Mouse (Mus musculus) MEL (cell line): ENCODE results near the gene Zfp42. TPM values are rescaled to one million over a fixed set of nuclear protein-coding genes. Genes with fewer than 3 reads are reported as not detected.

ENCODE experiments used
- DNase-seq: peaks from one replicate; pipeline ENCODE4 v3.0.0; 2011; ENCODE audit warnings: low read depth, low spot score
- H3K27ac ChIP-seq: 2 replicates; pipeline ENCODE4 v1.5.1; 2012; ENCODE audit warnings: low read depth, mild to moderate bottlenecking, control low read depth, low read length, moderate library complexity; ENCODE audit not compliant: control insufficient read depth
- H3K27me3 ChIP-seq, 2 experiments: fragments of 150-350 bp in 1 of 2; sonication (generic) in 1 of 2; 2 replicates each; pipeline ENCODE4 v1.6.1; 2012; ENCODE audit warnings: low read length in 2 of 2, mild to moderate bottlenecking in 2 of 2, improper control_type of control experiment in 1 of 2, moderate library complexity in 1 of 2; ENCODE audit not compliant: insufficient read depth in 2 of 2, control insufficient read depth in 1 of 2
- H3K36me3 ChIP-seq, 2 experiments: 2 replicates each; pipeline ENCODE4 v1.6.1; 2012 to 2014; ENCODE audit warnings: low read length in 2 of 2, improper control_type of control experiment in 1 of 2, inconsistent platforms in 1 of 2, mild to moderate bottlenecking in 1 of 2; ENCODE audit not compliant: insufficient read depth in 2 of 2, control insufficient read depth in 1 of 2
- H3K4me1 ChIP-seq, 2 experiments: fragments of 150-350 bp in 1 of 2; sonication (generic) in 1 of 2; 2 replicates each; pipeline ENCODE4 v1.6.1; 2012; ENCODE audit warnings: low read length in 2 of 2, improper control_type of control experiment in 1 of 2, mild to moderate bottlenecking in 1 of 2; ENCODE audit not compliant: insufficient read depth in 2 of 2, control insufficient read depth in 1 of 2
- H3K4me3 ChIP-seq, 2 experiments: fragments of 150-350 bp in 1 of 2; sonication (generic) in 1 of 2; 2 replicates each; pipeline ENCODE4 v1.5.1; 2012; ENCODE audit warnings: low read depth in 2 of 2, low read length in 2 of 2, mild to moderate bottlenecking in 2 of 2, moderate library complexity in 2 of 2, control low read depth in 1 of 2, improper control_type of control experiment in 1 of 2; ENCODE audit not compliant: control insufficient read depth in 1 of 2, insufficient read depth in 1 of 2
- H3K79me2 ChIP-seq: 2 replicates; pipeline ENCODE4 v1.6.1; 2012; ENCODE audit warnings: mild to moderate bottlenecking, low read length, moderate library complexity; ENCODE audit not compliant: control insufficient read depth, poor library complexity, insufficient read depth
- H3K9ac ChIP-seq: 2 replicates; pipeline ENCODE4 v1.6.1; 2012; ENCODE audit warnings: low read depth, mild to moderate bottlenecking, control low read depth, low read length, moderate library complexity; ENCODE audit not compliant: control insufficient read depth, poor library complexity, severe bottlenecking
- H3K9me3 ChIP-seq: fragments of 150-350 bp; sonication (generic); replicated peaks from 2 replicates; pipeline ENCODE4 v1.6.1; 2012; ENCODE audit warnings: mild to moderate bottlenecking, low read length, improper control_type of control experiment, moderate library complexity; ENCODE audit not compliant: insufficient read depth
- BHLHE40 ChIP-seq: IDR thresholded peaks from 2 replicates; pipeline ENCODE4 v1.6.1; 2012; ENCODE audit warnings: low read depth, mild to moderate bottlenecking, inconsistent platforms, low read length, improper control_type of control experiment, borderline replicate concordance
- CHD1 ChIP-seq: IDR thresholded peaks from 2 replicates; pipeline ENCODE4 v1.6.1; 2012; ENCODE audit warnings: low read depth, mild to moderate bottlenecking, inconsistent platforms, low read length, improper control_type of control experiment
- CHD2 ChIP-seq: IDR thresholded peaks from 2 replicates; pipeline ENCODE4 v1.6.1; 2011; ENCODE audit warnings: low read length, improper control_type of control experiment
- CTCF ChIP-seq, 3 experiments: IDR thresholded peaks in 2 of 3; conservative IDR thresholded peaks in 1 of 3; 2 replicates each; pipeline ENCODE4 v1.5.1; 2011 to 2012; ENCODE audit warnings: low read length in 3 of 3, low read depth in 2 of 3, mild to moderate bottlenecking in 2 of 3, improper control_type of control experiment in 1 of 3, inconsistent platforms in 1 of 3, mixed read lengths in 1 of 3, moderate library complexity in 1 of 3; ENCODE audit not compliant: control insufficient read depth in 1 of 3, insufficient read depth in 1 of 3, poor library complexity in 1 of 3, severe bottlenecking in 1 of 3
- EP300 ChIP-seq, 2 experiments: IDR thresholded peaks; 2 replicates each; pipeline ENCODE4 v1.6.1; 2011; ENCODE audit warnings: improper control_type of control experiment in 2 of 2, low read length in 2 of 2, low read depth in 1 of 2, mild to moderate bottlenecking in 1 of 2
- ETS1 ChIP-seq: IDR thresholded peaks from 2 replicates; pipeline ENCODE4 v1.6.1; 2012; ENCODE audit warnings: low read depth, mild to moderate bottlenecking, inconsistent platforms, low read length, improper control_type of control experiment, moderate library complexity
- GATA1 ChIP-seq: IDR thresholded peaks from 2 replicates; pipeline ENCODE4 v1.6.1; 2011; ENCODE audit warnings: low read depth, low read length, improper control_type of control experiment
- HCFC1 ChIP-seq: IDR thresholded peaks from 2 replicates; pipeline ENCODE4 v1.6.1; 2012; ENCODE audit warnings: low read depth, mild to moderate bottlenecking, inconsistent platforms, low read length, improper control_type of control experiment, moderate library complexity
- JUND ChIP-seq: IDR thresholded peaks from 2 replicates; pipeline ENCODE4 v1.6.1; 2011; ENCODE audit warnings: low read depth, mild to moderate bottlenecking, improper control_type of control experiment, low read length
- MAFK ChIP-seq: IDR thresholded peaks from 2 replicates; pipeline ENCODE4 v1.6.1; 2011; ENCODE audit warnings: low read depth, mild to moderate bottlenecking, low read length, improper control_type of control experiment, borderline replicate concordance
- MAX ChIP-seq: IDR thresholded peaks from 2 replicates; pipeline ENCODE4 v1.6.1; 2011; ENCODE audit warnings: low read length, improper control_type of control experiment
- MYC ChIP-seq: IDR thresholded peaks from 2 replicates; pipeline ENCODE4 v1.6.1; 2011; ENCODE audit warnings: low read depth, mild to moderate bottlenecking, low read length, improper control_type of control experiment, moderate library complexity
- NELFE ChIP-seq: IDR thresholded peaks from 2 replicates; pipeline ENCODE4 v1.6.1; 2011; ENCODE audit warnings: low read depth, low read length, improper control_type of control experiment
- NRF1 ChIP-seq: IDR thresholded peaks from 2 replicates; pipeline ENCODE4 v1.6.1; 2014; ENCODE audit warnings: low read depth, mild to moderate bottlenecking, inconsistent platforms, low read length, improper control_type of control experiment, moderate library complexity; ENCODE audit not compliant: poor library complexity, insufficient read depth, severe bottlenecking
- POLR2A ChIP-seq, 2 experiments: IDR thresholded peaks; 2 replicates each; pipeline ENCODE4 v1.6.1; 2011 to 2012; ENCODE audit warnings: low read length in 2 of 2, mild to moderate bottlenecking in 2 of 2, control low read depth in 1 of 2, improper control_type of control experiment in 1 of 2, low read depth in 1 of 2, moderate library complexity in 1 of 2; ENCODE audit not compliant: control insufficient read depth in 1 of 2, insufficient read depth in 1 of 2, poor library complexity in 1 of 2
- POLR2AphosphoS5 ChIP-seq: IDR thresholded peaks from 2 replicates; pipeline ENCODE4 v1.6.1; 2012; ENCODE audit warnings: low read depth, borderline replicate concordance, mild to moderate bottlenecking, inconsistent platforms, low read length, moderate library complexity, mixed read lengths
- SIN3A ChIP-seq: IDR thresholded peaks from 2 replicates; pipeline ENCODE4 v1.6.1; 2012; ENCODE audit warnings: low read length, improper control_type of control experiment, inconsistent platforms
- SMC3 ChIP-seq: IDR thresholded peaks from 2 replicates; pipeline ENCODE4 v1.6.1; 2011; ENCODE audit warnings: low read depth, low read length, improper control_type of control experiment
- TCF12 ChIP-seq: IDR thresholded peaks from 2 replicates; pipeline ENCODE4 v1.6.1; 2014; ENCODE audit warnings: low read depth, mild to moderate bottlenecking, inconsistent platforms, low read length, improper control_type of control experiment, moderate library complexity
- UBTF ChIP-seq: IDR thresholded peaks from 2 replicates; pipeline ENCODE4 v1.6.1; 2012; ENCODE audit warnings: low read depth, mild to moderate bottlenecking, inconsistent platforms, low read length, improper control_type of control experiment, moderate library complexity, borderline replicate concordance; ENCODE audit not compliant: insufficient read depth
- ZC3H11A ChIP-seq: IDR thresholded peaks from 2 replicates; pipeline ENCODE4 v1.6.1; 2012; ENCODE audit warnings: low read depth, mild to moderate bottlenecking, inconsistent platforms, low read length, improper control_type of control experiment
- ZKSCAN1 ChIP-seq: IDR thresholded peaks from 2 replicates; pipeline ENCODE4 v1.6.1; 2012; ENCODE audit warnings: low read depth, mild to moderate bottlenecking, inconsistent platforms, low read length, improper control_type of control experiment, moderate library complexity
- ZMIZ1 ChIP-seq: IDR thresholded peaks from 2 replicates; pipeline ENCODE4 v1.6.1; 2012; ENCODE audit warnings: low read depth, mild to moderate bottlenecking, inconsistent platforms, low read length, improper control_type of control experiment, moderate library complexity
- ZNF384 ChIP-seq: IDR thresholded peaks from 2 replicates; pipeline ENCODE4 v1.6.1; 2012; ENCODE audit warnings: low read depth, mild to moderate bottlenecking, inconsistent platforms, low read length, improper control_type of control experiment
- polyA plus RNA-seq, 2 experiments: library from polyadenylated mRNA; stranded (reverse) in 1 of 2; unstranded in 1 of 2; fragments of >175 nt in 1 of 2; fragments of >200 nt in 1 of 2; gene quantifications; 2 replicates each; pipeline versions ENCODE4 v1.2.1 to v1.2.4; 2012; ENCODE audit warnings: low replicate concordance in 2 of 2, low read depth in 1 of 2; ENCODE audit not compliant: insufficient read length in 2 of 2, insufficient read depth in 1 of 2, missing spikeins in 1 of 2
- total RNA-seq: library from RNA; depleted of rRNA; stranded (reverse); fragments of 300-350 nt; gene quantifications from 2 replicates; pipeline ENCODE4 v1.2.3, GENCODE M21; 2012

The Zfp42 gene
- total and polyA plus RNA-seq, 3 experiments = not detected

- no peak overlapping the region for H3K4me3 ChIP-seq
- H3K4me1 ChIP-seq = no peaks in the 10 kb centered on the region
- no peak overlapping the region for H3K9ac ChIP-seq
- H3K9me3 ChIP-seq = no peaks in the 10 kb centered on the region
- H3K27me3 ChIP-seq = no peaks in the 10 kb centered on the region
- H3K27ac ChIP-seq = no peak overlapping the region
- no peak for DNase-seq
- no peaks in the 10 kb centered on the region for H3K36me3 ChIP-seq
- TF ChIP-seq CTCF (IDR thresholded peaks at IDR 0.05 in 2 of 3, conservative IDR thresholded peaks at IDR 0.05 in 1 of 3; ENCODE audit: control insufficient read depth in 1 of 3, insufficient read depth in 1 of 3, low read depth in 2 of 3, low read length in 3 of 3, poor library complexity in 1 of 3, severe bottlenecking in 1 of 3) (no peak), GATA1 (no peak)
- H3K79me2 ChIP-seq = no peaks in the 10 kb centered on the region
Measured at GRCm38 (mm10) chr8:43255695-43256094, 51.1 kb downstream of the Zfp42 start.

GRCm38 (mm10) chr8:43251653-43252052, 55.1 kb downstream of the Zfp42 start:
- Histone ChIP-seq H3K9me3 (no peaks in the 10 kb centered on the region), H3K79me2 (no peaks in the 10 kb centered on the region), H3K36me3 (no peaks in the 10 kb centered on the region), H3K4me3 (no peak overlapping the region), H3K27me3 (no peaks in the 10 kb centered on the region), H3K9ac (no peak overlapping the region), H3K27ac (no peak overlapping the region), H3K4me1 (no peaks in the 10 kb centered on the region)
- peak; percentile 4 for DNase-seq
- TF ChIP-seq UBTF (no peak), ETS1 (no peak), POLR2AphosphoS5 (no peak), POLR2A (IDR thresholded peaks at IDR 0.05; ENCODE audit: control insufficient read depth in 1 of 2, insufficient read depth in 1 of 2, low read depth in 1 of 2, low read length in 2 of 2, poor library complexity in 1 of 2) (no peak), SIN3A (no peak), BHLHE40 (no peak), CTCF (IDR thresholded peaks at IDR 0.05 in 2 of 3, conservative IDR thresholded peaks at IDR 0.05 in 1 of 3; ENCODE audit: control insufficient read depth in 1 of 3, insufficient read depth in 1 of 3, low read depth in 2 of 3, low read length in 3 of 3, poor library complexity in 1 of 3, severe bottlenecking in 1 of 3) (peak in 1 of 3 experiments; percentile 5; a peak in 1 of 6 replicates)

GRCm38 (mm10) chr8:43248707-43249106, 58.1 kb downstream of the Zfp42 start:
- TF ChIP-seq MAX (no peak), ETS1 (no peak), HCFC1 (no peak), SMC3 (no peak), ZC3H11A (no peak), NELFE (no peak), MAFK (no peak), CTCF (IDR thresholded peaks at IDR 0.05 in 2 of 3, conservative IDR thresholded peaks at IDR 0.05 in 1 of 3; ENCODE audit: control insufficient read depth in 1 of 3, insufficient read depth in 1 of 3, low read depth in 2 of 3, low read length in 3 of 3, poor library complexity in 1 of 3, severe bottlenecking in 1 of 3) (no peak), JUND (no peak), TCF12 (no peak), MYC (no peak), ZNF384 (no peak), NRF1 (no peak), CHD2 (no peak), ZMIZ1 (no peak), CHD1 (no peak), ZKSCAN1 (no peak), SIN3A (no peak), EP300 (IDR thresholded peaks at IDR 0.05; ENCODE audit: low read depth in 1 of 2, low read length in 2 of 2) (no peak)
- TF ChIP-seq, all 39 proteins: peak for 0
- Histone ChIP-seq H3K9me3 (no peaks in the 10 kb centered on the region), H3K36me3 (no peaks in the 10 kb centered on the region), H3K4me1 (no peaks in the 10 kb centered on the region), H3K9ac (no peak overlapping the region), H3K27me3 (no peaks in the 10 kb centered on the region), H3K27ac (no peak overlapping the region), H3K4me3 (no peak overlapping the region), H3K79me2 (no peaks in the 10 kb centered on the region)
- DNase-seq = no peak
